Mouse (Mus musculus): ENCODE results near the gene Ints14.

Gene Ints14

DNA sequence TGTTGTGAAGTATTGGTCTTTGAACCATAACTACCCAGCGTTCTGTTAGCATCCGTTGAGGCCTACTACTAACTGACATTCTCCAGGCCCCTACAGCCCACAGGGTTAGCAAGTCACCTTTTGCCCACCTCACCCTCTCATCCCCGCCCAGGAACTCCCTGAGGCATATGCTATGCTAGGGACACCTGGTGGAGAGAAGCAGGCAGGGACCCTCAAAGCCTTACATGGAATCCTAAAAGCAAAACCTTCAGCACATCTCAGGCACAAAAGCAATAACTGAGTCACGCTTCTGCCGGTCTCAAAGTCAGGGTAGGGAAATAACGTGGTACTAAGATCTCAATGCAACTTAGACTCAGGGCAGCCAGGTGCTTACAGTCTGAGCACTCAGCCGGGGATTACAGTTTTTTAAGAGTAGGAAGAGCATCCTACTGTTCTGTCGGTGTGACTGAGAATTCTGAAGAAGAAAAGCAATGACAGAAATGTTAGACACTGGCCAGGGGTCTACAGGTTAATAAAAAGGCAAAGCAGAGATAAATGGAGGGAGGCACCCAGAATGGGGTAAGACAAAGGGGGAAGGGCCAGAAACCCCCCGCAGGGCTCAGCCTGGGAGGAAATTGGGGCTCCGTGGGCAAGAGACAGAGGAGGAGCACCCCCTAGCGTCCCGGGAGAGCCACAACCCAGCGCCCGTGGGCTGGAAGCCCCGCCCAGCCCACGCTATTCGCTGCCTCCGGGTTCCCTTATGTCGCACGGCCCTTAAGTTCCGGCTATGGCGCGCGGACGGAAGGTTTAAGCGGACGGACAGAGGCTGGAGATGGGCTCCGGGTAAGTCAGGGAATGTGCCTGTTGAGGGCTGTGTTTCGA, at the start of gene Ints14:
Gene Ints14, plus strand, starts transcription at position 789 of the 861 bp plus-strand sequence.
- peak; percentile 95 for DNase-seq (ENCODE audit: low spot score)

DNA sequence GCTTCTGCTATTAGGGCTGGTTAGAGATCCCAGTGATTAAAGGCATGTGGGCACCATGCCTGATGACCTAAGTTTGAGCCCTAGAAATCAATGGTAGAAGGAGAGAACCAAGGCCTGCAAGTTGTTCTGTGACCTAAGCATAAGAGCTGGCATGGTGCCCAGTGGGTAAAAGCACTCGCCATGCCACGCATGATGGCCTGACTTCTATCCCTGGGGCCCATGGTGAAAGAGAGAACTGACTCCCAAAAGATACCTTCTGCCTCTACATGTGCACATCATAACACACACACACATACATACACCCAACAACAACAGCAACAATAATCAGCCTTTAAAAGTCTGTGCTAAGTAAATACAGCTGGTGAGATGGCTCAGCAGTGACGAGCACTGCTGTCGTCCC, 47.3 kb upstream of the Ints14 start:
- no peak for DNase-seq (ENCODE audit: low spot score)

DNA sequence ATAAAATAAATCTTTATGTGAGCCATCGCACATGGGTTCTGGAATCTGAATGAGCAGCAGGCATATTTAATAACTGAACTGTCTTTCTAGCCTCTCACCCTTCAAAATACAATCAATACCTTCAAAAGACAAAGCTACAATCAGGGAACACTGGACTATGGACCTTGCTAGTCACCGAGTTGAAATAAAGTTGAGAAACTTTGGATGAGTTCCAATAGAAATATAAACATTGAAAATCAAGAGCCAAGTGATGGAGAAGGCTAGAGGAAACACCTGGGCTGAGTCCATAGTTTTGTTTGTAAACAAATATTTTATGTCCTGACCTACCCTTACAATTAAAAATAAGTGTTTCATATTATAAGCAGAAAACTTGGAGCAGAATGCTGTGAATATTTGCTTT, 46.7 kb upstream of the Ints14 start:
- DNase-seq (ENCODE audit: low spot score) = no peak

DNA sequence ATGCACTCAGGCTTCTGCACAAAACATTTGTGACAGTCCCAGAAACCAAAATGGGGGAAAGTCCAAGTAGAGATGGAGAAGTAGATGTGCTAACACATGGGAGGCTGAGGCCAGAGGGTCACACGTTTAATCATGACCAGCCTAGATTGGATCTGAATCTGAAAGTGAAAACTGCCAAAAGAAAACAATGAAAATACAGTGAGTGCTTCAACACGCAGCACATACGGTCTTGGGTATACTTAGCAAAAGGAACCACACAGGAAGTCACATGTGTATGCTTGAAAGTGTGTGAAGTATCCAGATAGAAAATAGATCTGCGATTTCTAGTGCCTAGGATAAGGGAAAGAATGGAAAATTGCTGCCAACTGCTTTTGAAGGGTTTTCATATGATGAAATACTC, 46.1 kb upstream of the Ints14 start:
- DNase-seq (ENCODE audit: low spot score) = peak; percentile 12

DNA sequence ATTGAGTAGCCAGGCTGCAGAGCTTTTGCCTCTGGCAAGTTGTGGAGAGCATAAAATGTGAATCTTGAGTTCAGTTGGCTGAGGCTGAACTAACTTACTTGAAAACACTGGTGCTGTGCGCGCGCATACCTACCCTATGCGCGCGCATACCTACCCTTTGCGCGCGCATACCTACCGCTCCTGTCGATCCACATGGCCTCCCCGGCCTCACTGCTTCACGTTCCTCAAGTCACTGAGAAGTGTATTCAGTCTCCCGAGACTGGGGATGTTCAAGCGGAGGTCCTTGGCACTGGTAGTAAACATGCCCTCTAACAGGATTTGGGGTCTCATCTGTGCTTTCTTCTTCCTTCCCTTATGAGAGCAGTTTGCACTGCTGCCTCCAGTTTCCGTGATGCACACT, 42.1 kb upstream of the Ints14 start:
- DNase-seq (ENCODE audit: low spot score) = peak; percentile 6

DNA sequence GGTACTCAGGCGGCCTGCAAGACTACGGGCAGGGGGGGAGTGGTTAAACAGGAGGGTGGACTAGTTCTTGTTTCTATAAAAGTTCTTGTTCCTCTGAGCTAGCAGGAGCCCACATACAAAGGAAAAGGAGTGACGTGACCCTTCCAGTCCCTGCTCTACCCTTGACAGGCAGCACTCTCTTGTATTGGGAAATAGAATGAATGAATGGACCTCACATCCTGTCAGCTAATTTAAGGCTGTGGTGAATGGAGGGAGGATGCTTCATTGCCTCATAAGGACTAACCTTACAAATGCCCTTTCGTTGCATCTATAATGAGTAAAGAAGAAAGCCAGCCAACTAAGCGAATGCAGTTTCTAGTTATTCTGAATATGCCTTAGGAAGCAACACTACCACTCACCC, 34.9 kb upstream of the Ints14 start:
- no peak for DNase-seq (ENCODE audit: low spot score)

DNA sequence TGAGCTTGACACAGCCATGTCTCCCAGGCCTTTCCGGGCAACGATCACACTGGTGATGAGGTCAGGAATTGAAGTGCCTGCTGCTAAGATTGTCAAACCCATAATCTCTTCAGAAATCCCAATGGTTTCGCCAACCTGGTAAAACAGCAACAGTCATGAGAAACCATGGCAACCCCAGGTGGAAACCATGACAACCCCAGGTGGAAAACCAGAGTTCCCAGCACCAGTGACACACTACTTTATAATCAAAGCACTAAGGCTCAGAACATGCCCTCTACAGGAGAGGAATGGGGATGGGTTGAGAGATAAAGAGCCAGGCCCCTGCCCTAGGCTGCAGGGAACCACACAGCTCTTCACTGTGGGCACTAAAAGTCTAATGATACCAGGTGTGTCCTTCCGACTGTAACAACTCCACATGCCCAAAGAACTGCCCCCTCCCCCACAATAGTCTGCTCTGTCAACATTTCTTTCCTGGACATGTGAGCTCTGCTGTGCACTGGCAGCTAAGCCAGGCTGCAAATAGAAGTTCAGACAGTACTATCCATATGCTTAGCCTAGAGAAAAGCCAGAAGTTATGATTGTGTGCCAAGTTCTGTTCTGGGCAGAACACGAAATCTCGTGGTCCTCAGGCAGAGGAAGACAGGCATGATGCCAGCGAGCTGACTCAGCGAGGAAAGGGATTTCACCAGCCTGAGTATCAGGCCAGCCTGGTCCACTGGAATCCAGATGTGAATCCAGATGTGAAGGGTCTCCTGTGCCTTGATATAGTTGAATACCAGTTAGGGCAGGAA, 34.3 kb upstream of the Ints14 start:
- no peak for DNase-seq (ENCODE audit: low spot score)

DNA sequence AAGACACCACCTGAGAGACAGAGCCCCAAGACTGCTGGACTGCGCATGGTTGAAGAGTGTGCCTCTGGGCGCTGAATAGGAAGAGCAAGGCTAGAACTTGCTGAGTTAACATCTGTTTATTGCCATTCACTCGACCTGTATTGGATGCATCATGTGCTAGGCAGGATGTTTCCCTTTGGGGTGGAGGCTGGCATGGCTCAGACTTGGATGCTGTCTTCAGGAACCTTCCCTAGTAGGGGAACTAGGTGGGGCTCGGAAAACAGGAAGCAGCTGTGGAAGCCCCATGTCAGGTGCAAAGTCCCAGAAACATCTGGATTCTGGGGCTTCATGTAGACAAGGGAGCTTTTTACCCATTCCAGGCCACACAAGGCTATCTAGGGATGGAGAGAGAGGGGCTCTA, 30.4 kb upstream of the Ints14 start:
- no peak for DNase-seq (ENCODE audit: low spot score)

DNA sequence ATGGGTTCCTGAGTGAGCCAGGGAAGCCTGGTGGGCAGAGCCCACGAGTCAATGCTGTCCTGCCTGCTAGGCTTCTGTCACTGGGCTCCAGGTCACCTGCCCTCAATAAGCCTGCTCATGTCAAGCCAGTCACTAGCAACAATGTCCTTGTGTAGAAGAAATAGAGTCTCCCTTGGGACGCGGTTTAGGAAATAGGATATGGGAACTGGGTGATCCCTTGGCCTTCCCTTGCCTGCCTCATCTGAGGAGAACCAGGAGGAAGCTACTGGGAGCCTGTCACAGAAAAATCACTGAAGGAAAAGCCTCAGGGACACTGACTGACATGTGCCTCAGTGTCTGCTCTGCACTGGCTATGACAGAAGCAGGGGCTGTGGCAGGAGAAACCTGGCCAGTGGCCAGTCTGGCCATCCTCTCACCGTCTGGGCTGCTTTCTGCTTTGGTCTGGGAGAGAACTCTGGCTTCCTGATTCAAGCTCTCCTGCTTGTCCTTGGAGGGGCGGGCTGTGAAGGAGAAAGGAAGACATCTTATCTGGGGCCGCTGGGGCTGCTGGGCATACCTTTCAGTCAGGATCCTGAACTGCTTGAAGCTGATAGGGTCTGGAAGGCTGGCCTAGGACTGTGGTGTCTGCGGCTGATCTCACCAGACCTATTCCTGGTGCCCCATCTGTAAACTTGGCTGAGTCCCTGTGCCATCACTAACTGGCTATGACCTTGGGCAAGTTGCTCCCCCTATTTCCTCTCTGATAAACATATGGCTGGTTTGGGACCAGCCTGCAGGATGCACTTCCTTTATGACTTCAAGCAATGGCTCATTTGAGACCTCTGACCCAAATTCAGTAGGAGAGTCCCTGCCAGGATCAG, 28.7 kb upstream of the Ints14 start:
- DNase-seq (ENCODE audit: low spot score) = no peak

DNA sequence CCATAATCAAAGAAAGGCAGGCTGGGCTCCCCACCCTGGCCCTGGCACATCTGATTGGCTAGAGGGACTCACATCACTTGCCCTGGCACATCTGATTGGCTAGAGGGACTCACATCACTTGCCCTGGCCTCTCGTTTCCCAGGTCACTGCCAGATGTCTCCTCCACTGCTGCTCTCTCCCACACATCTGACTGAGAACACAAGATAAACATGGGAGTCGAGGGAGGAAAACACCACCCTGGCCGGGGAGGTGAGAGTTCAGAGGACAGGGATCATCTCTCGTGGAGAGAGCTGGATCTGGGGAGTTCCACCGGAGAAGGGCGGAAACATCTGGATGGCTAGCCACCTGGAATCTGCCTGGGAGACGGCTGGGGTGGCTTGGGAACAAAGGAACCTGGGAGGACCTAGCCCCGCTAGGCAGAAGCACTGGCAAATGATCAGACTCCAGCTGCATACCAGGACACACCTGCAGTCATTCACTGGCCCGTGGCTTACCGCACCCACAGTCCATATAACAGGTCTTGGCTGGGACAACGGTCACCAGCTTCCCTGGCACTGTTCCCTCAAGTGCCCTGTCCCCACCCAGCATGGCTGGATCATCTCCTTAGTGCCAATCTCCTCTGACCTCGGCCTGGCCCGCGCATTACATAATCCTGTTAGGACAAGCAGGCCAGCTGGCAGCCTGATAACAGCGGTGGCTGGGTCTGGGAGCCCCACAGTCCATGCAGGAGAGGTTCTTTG, 26.5 kb upstream of the Ints14 start:
- DNase-seq (ENCODE audit: low spot score) = peak; percentile 59

DNA sequence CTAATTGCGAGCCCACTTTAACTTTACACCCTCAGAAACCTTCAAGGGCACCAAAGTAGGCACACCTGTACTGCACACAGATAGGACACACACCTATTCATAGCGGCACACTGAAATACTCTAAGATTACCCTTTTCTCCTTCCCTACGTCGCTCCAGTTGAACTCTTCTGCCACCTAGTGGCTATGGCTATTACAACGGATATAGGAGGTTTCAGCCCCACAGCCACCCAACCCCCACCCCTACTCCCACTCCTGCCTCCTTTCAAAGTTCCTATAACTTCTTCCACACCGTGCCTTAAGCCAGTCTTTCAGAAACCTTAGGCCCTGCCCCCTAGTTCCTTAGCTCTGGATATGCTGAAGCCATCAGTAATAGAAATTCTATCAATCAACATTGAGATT, 24.2 kb upstream of the Ints14 start:
- DNase-seq (ENCODE audit: low spot score) = peak; percentile 53

DNA sequence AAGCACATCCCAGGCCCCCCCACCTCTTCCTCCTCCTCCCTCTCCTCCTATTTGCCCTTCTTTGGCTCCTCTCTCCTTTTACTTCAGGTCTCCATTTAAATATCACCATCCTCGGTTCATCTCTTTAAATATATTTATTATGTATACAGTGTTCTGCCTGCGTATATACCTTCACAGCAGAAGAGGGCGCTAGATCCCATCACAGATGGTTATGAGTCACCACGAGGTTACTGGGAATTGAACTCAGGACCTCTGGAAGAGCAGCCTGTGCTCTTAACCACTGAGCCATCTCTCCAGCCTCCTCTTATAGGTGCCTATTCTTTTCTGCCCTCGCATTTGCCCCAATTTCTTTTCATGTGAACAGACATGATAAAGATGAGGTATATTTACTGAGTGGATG, 23.2 kb upstream of the Ints14 start:
- no peak for DNase-seq (ENCODE audit: low spot score)

DNA sequence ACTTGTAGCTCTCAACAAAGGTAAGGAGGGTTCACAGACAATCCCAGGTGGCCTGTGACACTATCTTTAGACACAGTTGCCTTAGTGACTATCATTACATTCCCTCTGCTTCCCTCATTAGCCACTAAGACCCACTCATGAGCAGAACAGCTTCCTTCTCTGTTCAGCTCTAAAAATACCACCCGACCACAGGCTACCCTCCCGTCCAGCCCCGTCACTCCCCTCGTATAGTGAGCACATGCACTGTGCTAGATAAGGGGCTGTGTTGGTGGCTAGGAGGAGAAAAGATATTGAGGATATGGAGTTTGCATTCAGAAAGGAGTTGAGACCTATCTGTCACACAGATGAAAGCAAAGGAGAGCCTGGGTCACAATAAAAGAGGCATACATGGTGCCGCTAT, 22.2 kb upstream of the Ints14 start:
- DNase-seq (ENCODE audit: low spot score) = no peak

DNA sequence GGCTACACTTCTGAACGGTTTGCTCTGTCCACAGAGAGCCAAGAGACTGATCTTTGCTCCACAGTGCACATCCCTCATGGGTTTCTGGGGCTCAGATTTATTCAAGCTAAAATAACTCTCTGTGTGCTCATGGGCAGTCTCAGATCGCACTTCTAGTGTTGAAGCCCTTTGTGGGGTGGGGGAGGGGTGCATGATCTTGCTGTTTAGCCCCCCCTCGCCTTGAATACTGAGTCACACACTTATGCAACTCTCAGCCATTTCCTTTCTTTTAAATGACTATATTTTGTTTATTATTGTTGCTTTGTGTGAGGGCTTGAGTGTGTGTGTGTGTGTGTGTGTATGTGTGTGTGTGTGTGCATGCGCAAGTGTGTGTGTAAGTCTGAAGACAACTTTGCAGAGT, 21.4 kb upstream of the Ints14 start:
- no peak for DNase-seq (ENCODE audit: low spot score)

DNA sequence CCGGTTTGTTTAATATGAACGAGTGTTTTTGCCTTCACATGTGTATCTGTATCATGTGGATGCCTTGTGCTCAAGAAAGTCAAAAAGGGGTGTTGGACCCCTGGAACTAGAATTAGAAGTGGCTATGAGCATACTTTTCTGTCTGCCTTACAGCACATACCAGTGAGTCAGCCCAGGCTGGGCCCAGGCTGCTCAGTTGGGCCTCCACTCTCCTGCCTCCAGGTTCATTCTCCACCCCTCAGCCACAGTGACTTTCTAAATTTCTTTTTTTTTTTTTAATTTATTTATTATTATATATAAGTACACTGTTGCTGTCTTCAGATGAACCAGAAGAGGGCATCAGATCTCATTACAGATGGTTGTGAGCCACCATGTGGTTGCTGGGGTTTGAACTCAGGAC, 20.9 kb upstream of the Ints14 start:
- DNase-seq (ENCODE audit: low spot score) = no peak

DNA sequence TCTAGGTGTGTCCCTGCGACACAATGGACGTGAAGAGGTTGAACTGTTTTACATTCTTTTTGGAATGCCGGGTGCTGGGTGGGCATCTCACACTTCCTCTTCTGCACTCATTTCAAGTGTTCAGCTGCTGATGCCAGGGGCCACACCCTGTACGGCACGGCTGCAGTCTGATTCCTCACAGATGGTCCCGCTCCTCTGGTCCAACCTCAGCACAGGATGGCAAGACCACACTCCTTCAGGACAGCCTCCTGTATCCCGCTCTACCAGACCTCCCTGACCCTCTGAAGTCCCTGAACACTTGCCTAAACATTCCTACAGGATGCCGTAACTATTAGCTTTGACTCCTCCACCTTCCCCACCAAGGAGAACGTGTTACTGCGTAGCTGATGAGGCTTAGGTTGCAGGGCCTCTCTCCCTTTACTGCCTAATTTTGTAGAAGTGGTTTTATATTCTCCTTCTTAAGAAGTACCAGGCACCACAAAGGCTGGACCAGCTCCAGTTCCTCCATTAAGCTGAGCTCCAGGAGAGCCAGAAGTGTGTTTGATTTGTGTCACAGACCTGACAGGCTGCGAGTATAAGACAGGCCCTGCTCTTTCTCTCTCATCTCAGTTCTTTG, 19.9 kb upstream of the Ints14 start:
- no peak for DNase-seq (ENCODE audit: low spot score)

DNA sequence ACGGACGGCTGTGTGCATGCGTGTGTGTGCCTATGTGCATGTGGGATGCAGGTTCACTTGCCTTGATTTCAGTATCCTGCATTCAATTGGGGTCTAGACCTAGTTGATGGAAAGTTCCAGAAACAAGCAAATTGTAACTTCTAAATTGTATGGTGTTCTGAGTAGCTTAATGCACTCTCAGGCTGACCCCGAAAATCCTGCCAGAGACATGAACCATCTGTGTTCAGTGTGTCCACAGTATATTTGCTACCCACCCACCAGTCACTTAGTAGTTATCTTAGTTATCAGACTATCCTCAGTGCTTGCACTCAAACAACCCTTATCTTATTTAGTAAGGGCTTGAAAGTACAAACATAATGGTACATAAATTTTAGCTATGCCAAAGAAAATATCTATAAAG, 19.1 kb upstream of the Ints14 start:
- DNase-seq (ENCODE audit: low spot score) = no peak

DNA sequence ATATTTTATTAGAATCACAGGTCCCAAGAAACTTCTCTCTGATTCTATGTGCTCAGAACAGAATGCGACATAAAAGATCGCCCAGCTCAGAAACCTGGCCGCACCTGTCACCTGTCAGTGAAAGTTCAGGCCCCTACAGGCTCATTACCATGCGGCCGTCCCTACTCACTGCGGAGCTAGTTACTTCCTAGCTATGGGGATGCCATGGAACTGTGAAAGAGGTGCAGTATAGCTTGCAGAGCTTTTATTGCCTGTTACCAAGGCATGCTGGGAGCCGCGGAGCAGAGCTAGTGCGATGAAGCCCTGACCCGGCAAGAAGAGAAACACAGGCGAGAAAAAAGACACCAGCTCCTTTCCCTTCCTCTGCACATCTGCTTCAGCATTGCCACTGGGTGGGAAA, 16.7 kb upstream of the Ints14 start:
- no peak for DNase-seq (ENCODE audit: low spot score)

DNA sequence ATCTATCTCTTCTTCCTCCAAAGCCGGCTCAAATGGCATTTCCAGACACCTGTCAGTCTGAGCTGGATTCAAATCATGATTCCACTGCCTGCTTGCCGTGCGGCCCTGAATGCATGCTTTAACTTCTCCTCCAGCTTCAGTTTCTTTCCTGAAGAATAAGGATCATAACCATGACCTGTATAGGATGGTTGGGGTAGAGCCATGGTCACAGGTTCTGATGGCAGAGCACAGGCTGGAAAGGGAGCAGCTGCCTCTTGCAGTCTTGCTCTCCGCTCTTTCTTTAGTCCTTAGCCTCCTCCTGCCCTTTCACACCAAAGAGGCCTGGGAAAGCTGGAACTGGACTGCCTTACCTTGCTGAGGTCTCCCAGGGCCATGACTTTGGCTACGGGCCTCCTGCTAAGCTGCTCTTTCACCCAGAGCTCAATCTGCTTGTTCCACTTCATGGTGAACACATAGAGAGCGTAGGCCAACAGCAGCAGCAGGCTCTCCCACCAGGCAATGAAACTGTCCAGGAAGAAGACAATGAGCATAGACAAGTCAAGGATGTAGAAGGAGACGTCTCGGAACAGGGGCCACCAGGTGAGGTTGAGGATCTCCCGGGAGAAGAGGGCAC, 13.1 kb upstream of the Ints14 start:
- DNase-seq (ENCODE audit: low spot score) = no peak

DNA sequence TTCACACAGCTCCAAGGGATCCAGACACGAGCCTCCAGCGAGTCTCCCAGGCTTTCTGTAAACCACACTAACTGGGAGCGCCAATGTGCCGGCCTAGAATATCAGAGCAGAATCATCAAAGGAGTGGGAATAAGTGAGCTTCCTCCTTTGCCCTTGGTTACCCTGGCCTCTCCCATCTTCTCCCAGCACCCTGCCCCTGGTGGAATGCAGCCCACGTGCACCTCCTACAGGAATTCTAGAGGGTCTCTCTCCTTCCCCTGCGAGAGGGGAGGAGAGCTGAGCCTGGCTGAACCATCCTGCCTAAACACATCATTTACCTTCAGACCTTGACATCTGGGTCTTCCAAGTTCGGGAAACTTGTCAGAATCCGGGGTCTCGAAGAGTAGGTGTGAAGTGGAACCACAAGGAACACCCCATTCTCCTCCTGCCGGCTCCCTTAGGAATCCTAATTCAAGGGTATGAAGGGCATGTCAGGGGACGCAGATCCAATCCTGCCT, 9.5 kb upstream of the Ints14 start, which contains the start of gene Slc24a1:
Gene Slc24a1, minus strand, starts transcription at position 447 of the 497 bp plus-strand sequence.
- no peak for DNase-seq (ENCODE audit: low spot score)

DNA sequence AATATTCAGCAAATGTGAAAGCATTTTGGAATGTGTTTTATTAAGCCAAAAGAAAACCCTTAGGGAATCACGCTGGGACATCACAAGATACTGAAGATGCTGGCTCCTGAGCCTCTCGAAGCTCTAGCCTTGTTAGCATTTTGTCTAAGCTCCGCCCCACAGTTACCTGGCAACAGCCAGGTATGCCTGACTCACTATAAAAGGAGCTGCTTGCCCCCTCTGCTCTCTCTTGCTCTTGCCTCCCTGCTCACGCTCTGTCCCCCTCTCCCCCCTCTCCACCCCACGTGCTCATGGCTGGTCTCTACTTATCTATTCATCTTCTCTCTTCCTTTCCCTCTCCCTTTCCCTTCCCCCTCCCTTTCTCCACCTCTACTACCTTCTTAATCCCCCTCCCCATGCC, 8.7 kb upstream of the Ints14 start:
- DNase-seq (ENCODE audit: low spot score) = no peak
